Mouse (Mus musculus): ENCODE measurements around the gene Apip.

DNA sequence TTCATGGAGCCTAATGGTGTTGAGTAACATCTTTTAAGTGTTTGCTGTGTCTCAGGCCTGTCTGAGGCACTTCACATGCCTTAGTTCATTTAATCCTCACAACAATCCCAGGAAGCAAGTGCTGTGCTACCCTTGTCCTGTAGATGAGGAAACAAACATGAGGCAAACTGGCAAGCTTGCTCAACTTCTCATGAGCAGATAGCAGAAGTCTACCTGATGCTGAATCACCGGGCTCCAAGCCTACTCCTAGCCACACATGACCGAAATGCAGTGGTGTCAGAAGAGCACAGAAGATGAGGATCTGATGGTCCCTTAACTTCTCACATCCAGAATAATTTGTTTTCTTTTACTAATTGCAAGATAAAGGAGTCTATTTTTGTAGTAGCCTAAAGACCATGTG is 56.2 kb downstream of the Apip start:
- TF ChIP-seq CTCF (IDR thresholded peaks at IDR 0.05; ENCODE audit: borderline replicate concordance, insufficient read depth, low read length) (no peak), POLR2A (IDR thresholded peaks at IDR 0.05; ENCODE audit: low read depth, low read length) (no peak)
